Mouse (Mus musculus) gastrocnemius, postnatal 10 days (tissue): Measurements from ENCODE around the gene C4bp. TPM values are rescaled to one million over a fixed set of nuclear protein-coding genes. Genes with fewer than 3 reads are reported as not detected.

ENCODE experiments used
- total RNA-seq, 2 experiments: library from RNA; stranded (reverse); gene quantifications; 2 replicates each; pipeline ENCODE4 v1.2.3; 2021

Gene C4bp
- total RNA-seq, 2 experiments from 2014 or later = 0.11 TPM; not detected in 1

Other genes starting within 250 kb of the C4bp start
- under 1 TPM in 1 of 2 experiments, not detected in 1; 0.45 TPM for gene Cd55b, start 238.6 kb downstream of the C4bp start, total RNA-seq
- gene Cd55, start 198.9 kb downstream of the C4bp start, total RNA-seq = 10 to 100 TPM; 25.6 to 38.3 TPM
- not detected for gene Zp3r, start 32.0 kb downstream of the C4bp start, total RNA-seq
- not detected for gene Gm29427, start 54.2 kb upstream of the C4bp start, total RNA-seq
- 1 to 10 TPM; 3.8 to 4.5 TPM for gene Yod1, start 55.7 kb upstream of the C4bp start, total RNA-seq
- 10 to 100 TPM in 1 of 2 experiments, 1 to 10 TPM in 1; 9.2 to 13.9 TPM for gene Pfkfb2, start 67.6 kb upstream of the C4bp start, total RNA-seq
- under 1 TPM; 0.68 to 0.88 TPM for gene AA986860, start 70.3 kb upstream of the C4bp start, total RNA-seq
- not detected for gene Fcamr, start 139.3 kb upstream of the C4bp start, total RNA-seq
- not detected for gene Pigr, start 165.1 kb upstream of the C4bp start, total RNA-seq
- gene Fcmr, start 204.0 kb upstream of the C4bp start, total RNA-seq = under 1 TPM in 1 of 2 experiments, not detected in 1; 0.38 TPM
- not detected for gene Il24, start 225.8 kb upstream of the C4bp start, total RNA-seq
- not detected for gene Il20, start 249.8 kb upstream of the C4bp start, total RNA-seq